Mouse (Mus musculus) hindbrain, embryonic 16.5 days (tissue): ENCODE data around the gene Chac2. TPM values are rescaled to one million over a fixed set of nuclear protein-coding genes. Genes with fewer than 3 reads are reported as not detected.
"Not testable (repeated sequence)": the region's sequence is repeated elsewhere in the genome, so short reads cannot be mapped to it uniquely, and the experiment has no call there.

Source experiments
- ATAC-seq: fragments of 200-750 bp; cut with Nextera tagmentation; 2 replicates; pipeline ENCODE4 v1.8.0; 2017; ENCODE audit warnings: moderate TSS enrichment, moderate library complexity
- H3K27ac ChIP-seq: fragments of 300-500 bp; sonication (generic); 2 replicates; pipeline ENCODE4 v1.5.1; 2014; ENCODE audit warnings: low read depth, mild to moderate bottlenecking, control low read depth, low read length, moderate library complexity
- H3K27me3 ChIP-seq: fragments of 300-500 bp; sonication (generic); replicated peaks from 2 replicates; pipeline ENCODE4 v1.6.1; 2014; ENCODE audit warnings: low read length; ENCODE audit not compliant: control insufficient read depth, insufficient read depth
- H3K36me3 ChIP-seq: fragments of 300-500 bp; sonication (generic); 2 replicates; pipeline ENCODE4 v1.6.1; 2014; ENCODE audit warnings: mild to moderate bottlenecking, low read length, moderate library complexity, mixed read lengths; ENCODE audit not compliant: control insufficient read depth, insufficient read depth
- H3K4me1 ChIP-seq: fragments of 300-500 bp; sonication (generic); 2 replicates; pipeline ENCODE4 v1.6.1; 2014; ENCODE audit warnings: low read depth, low read length; ENCODE audit not compliant: control insufficient read depth, insufficient read depth
- H3K4me2 ChIP-seq: fragments of 300-500 bp; sonication (generic); 2 replicates; pipeline ENCODE4 v1.6.1; 2014; ENCODE audit warnings: mild to moderate bottlenecking, low read length, control low read depth, moderate library complexity
- H3K4me3 ChIP-seq: fragments of 300-500 bp; sonication (generic); 2 replicates; pipeline ENCODE4 v1.5.1; 2014; ENCODE audit warnings: mild to moderate bottlenecking, low read length, control low read depth, moderate library complexity
- H3K9ac ChIP-seq: fragments of 300-500 bp; sonication (generic); 2 replicates; pipeline ENCODE4 v1.6.1; 2014; ENCODE audit warnings: low read depth, mild to moderate bottlenecking, control low read depth, low read length, moderate library complexity
- H3K9me3 ChIP-seq: fragments of 300-500 bp; sonication (generic); 2 replicates; pipeline ENCODE4 v1.6.1; 2014; ENCODE audit warnings: mild to moderate bottlenecking, low read length, moderate library complexity; ENCODE audit not compliant: control insufficient read depth
- WGBS: fragments of 180-500 bp; shearing (Covaris S2); extraction: QIAGEN DNeasy Blood & Tissue Kit; methylation state at CpG from one replicate; pipeline ENCODE4 v1.1.7; 2014; 5-methylcytosine and 5-hydroxymethylcytosine counted together
- polyA plus RNA-seq: library from polyadenylated mRNA; unstranded; fragments of >200 nt; fragmentation: Nextera tagmentation; extraction: Ambion mirVana; gene quantifications from 2 replicates; pipeline ENCODE4 v1.2.1, GENCODE M21; 2015

Chac2 gene
- 32.8 and 34.7 TPM in 2 replicates for polyA plus RNA-seq

DNA sequence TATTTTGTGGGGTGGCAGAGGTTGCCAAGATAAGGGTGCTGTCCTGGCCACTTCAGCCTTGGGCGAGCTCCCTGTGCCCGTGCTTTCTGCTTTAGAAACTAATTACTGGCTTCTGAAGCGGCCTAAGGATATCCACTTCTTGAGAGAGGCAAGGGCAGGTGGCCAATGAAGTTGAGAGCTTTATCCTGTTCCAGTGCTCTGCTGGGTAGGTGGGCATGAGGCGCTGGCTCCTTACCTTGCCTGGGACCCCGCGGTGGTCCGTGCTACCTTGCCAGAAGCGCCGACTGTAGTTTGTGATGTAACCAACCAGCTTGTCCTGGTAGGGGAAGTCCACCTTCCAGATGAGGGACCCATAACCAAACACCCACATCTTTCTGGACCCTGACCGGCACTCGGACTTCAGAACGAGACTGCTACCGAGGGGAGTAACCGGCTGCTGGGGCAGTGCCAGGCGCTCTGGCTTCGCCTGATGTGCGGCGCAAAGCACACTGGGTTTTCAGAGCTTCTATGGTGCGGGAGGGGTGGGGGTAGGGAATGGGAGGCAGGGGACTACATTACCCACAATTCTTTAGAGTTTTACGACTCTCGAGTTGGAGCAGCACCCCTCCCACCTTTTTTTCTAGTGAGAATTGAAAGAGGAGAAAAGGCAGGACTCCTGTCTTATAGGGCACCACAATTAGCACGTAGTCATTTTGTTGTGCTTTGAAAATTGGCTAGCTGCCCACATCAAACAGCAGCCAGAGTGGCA is at the start of gene Chac2:
Gene Chac2 (minus strand): TSS at position 474 of the 748 bp plus-strand sequence.
- Histone ChIP-seq H3K4me2 (peak within 1 kb of the TSS; percentile 77), H3K9me3 (no peaks in the 10 kb centered on the region), H3K27ac (peak within 1 kb of the TSS; percentile 73), H3K4me1 (peaks cover 5% of the 10 kb centered on the region), H3K4me3 (peak within 1 kb of the TSS; percentile 67), H3K27me3 (no peaks in the 10 kb centered on the region), H3K36me3 (no peaks in the 10 kb centered on the region), H3K9ac (peak within 1 kb of the TSS; percentile 81)
- under 1% methylated on average over 22 of the region's 22 CpGs for WGBS
- ATAC-seq = peak; percentile 99

GRCm38 (mm10) chr11:31034958-31035357 is 48.8 kb upstream of the Chac2 start:
- no peak overlapping the region for H3K4me2 ChIP-seq
- H3K4me1 ChIP-seq = no peaks in the 10 kb centered on the region
- 93% methylated on average over 4 of the region's 4 CpGs for WGBS
- peaks cover 4% of the 10 kb centered on the region for H3K36me3 ChIP-seq
- H3K27ac ChIP-seq = no peak overlapping the region
- H3K9ac ChIP-seq = no peak overlapping the region
- H3K9me3 ChIP-seq = peaks cover 7% of the 10 kb centered on the region
- H3K27me3 ChIP-seq = no peaks in the 10 kb centered on the region
- no peak for ATAC-seq
- H3K4me3 ChIP-seq = no peak overlapping the region

DNA sequence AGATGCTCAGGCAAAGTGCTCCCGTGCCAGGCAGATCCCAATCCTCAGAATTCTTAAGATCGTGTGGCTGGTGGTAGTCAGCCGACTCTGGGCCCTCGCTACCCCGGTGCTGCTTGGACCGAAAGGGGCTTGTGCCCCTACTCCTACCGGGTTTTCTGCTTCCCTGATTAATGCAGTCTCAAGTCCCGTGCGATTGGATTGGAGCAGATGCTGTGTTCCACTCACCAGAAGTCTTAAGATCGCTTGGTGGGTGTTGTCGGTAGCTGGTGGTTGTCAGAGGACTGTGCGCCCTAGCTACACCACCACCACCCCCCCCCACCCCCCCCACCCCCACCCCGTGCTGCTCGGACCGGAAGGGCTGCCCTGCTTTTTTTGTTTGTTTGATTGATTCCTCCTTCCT is 31.3 kb upstream of the Chac2 start:
- H3K9me3 ChIP-seq, H3K4me1 ChIP-seq, H3K27ac ChIP-seq, H3K36me3 ChIP-seq, H3K27me3 ChIP-seq, H3K9ac ChIP-seq, ATAC-seq, H3K4me3 ChIP-seq, H3K4me2 ChIP-seq: not testable (repeated sequence)
- WGBS = 65% methylated on average over 15 of the region's 15 CpGs

GRCm38 (mm10) chr11:31009668-31010067 is 23.5 kb upstream of the Chac2 start:
- H3K36me3 ChIP-seq, H3K4me1 ChIP-seq, H3K4me3 ChIP-seq, H3K4me2 ChIP-seq, H3K27ac ChIP-seq, ATAC-seq, H3K9me3 ChIP-seq, H3K9ac ChIP-seq, H3K27me3 ChIP-seq: not testable (repeated sequence)
- 89% methylated on average over 1 of the region's 1 CpGs for WGBS

GRCm38 (mm10) chr11:31001169-31001908 is 15.2 kb upstream of the Chac2 start:
- 94% methylated on average over 4 of the region's 4 CpGs for WGBS
- ATAC-seq = no peak

GRCm38 (mm10) chr11:31000028-31000427 is 13.9 kb upstream of the Chac2 start:
- H3K9ac ChIP-seq = no peak overlapping the region
- no peak overlapping the region for H3K4me2 ChIP-seq
- H3K4me3 ChIP-seq = no peak overlapping the region
- H3K27me3 ChIP-seq = no peaks in the 10 kb centered on the region
- no peaks in the 10 kb centered on the region for H3K36me3 ChIP-seq
- ATAC-seq = no peak
- H3K27ac ChIP-seq = no peak overlapping the region
- H3K4me1 ChIP-seq = no peaks in the 10 kb centered on the region
- no peaks in the 10 kb centered on the region for H3K9me3 ChIP-seq
- WGBS = 92% methylated on average over 2 of the region's 2 CpGs

More at GRCm38 (mm10) chr11:31001169-31001908, 15.2 kb upstream of the Chac2 start:
- H3K4me1 ChIP-seq = no peaks in the 10 kb centered on the region
- no peak overlapping the region for H3K27ac ChIP-seq
- no peaks in the 10 kb centered on the region for H3K27me3 ChIP-seq
- no peak overlapping the region for H3K4me2 ChIP-seq
- no peak overlapping the region for H3K4me3 ChIP-seq
- H3K9ac ChIP-seq = no peak overlapping the region
- H3K9me3 ChIP-seq = no peaks in the 10 kb centered on the region
- no peaks in the 10 kb centered on the region for H3K36me3 ChIP-seq

GRCm38 (mm10) chr11:30998704-30999103 is 12.6 kb upstream of the Chac2 start:
- no peaks in the 10 kb centered on the region for H3K36me3 ChIP-seq
- no peak for ATAC-seq
- no peaks in the 10 kb centered on the region for H3K27me3 ChIP-seq
- WGBS = 92% methylated on average over 2 of the region's 2 CpGs
- no peaks in the 10 kb centered on the region for H3K9me3 ChIP-seq
- H3K27ac ChIP-seq = no peak overlapping the region
- H3K4me2 ChIP-seq = no peak overlapping the region
- no peak overlapping the region for H3K9ac ChIP-seq
- no peak overlapping the region for H3K4me3 ChIP-seq
- H3K4me1 ChIP-seq = no peaks in the 10 kb centered on the region

DNA sequence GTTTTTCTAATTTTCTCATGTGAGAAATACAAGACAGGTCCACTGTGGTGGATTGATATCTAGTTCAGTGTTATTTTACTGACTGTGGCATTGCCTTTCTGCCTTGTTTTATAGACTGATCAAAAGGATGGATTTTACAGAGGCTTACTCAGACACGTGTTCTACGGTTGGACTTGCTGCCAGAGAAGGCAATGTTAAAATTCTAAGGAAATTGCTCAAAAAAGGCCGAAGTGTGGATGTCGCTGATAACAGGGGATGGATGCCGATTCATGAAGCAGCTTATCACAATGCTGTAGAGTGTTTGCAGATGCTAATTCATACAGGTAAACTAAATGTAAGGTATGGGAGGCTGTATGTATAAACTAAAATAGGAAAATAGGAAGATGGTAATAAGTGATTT is 12.0 kb upstream of the Chac2 start:
- no peak overlapping the region for H3K4me2 ChIP-seq
- 87% methylated on average over 5 of the region's 5 CpGs for WGBS
- no peak overlapping the region for H3K9ac ChIP-seq
- H3K36me3 ChIP-seq = no peaks in the 10 kb centered on the region
- H3K27me3 ChIP-seq = no peaks in the 10 kb centered on the region
- ATAC-seq = no peak
- H3K4me1 ChIP-seq = no peaks in the 10 kb centered on the region
- H3K9me3 ChIP-seq = no peaks in the 10 kb centered on the region
- no peak overlapping the region for H3K27ac ChIP-seq
- no peak overlapping the region for H3K4me3 ChIP-seq

DNA sequence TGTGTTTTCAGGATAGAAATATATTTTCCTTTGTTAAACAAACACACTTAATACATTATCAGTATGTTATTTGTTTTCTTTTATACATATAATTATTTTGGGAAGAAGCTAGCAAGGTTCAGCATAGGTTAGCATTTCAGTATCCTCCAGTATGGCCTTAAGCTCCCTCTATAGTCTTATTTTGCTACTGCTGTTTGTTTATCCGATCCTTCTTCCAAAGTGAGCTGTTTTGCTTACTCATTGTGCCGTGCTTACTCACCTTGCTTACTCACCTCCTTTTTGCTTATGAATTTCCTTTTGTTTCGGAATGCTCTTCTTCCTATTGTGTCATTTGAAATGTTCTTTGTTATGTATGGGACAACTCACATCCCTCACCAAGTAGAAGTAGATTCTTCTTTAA is 10.5 kb upstream of the Chac2 start:
- H3K9ac ChIP-seq = no peak overlapping the region
- H3K9me3 ChIP-seq = no peaks in the 10 kb centered on the region
- no peak for ATAC-seq
- H3K27ac ChIP-seq = no peak overlapping the region
- no peak overlapping the region for H3K4me3 ChIP-seq
- H3K4me2 ChIP-seq = no peak overlapping the region
- 88% methylated on average over 3 of the region's 3 CpGs for WGBS
- no peaks in the 10 kb centered on the region for H3K27me3 ChIP-seq
- no peaks in the 10 kb centered on the region for H3K36me3 ChIP-seq
- no peaks in the 10 kb centered on the region for H3K4me1 ChIP-seq
